Mouse (Mus musculus) heart, adult 2 months (tissue): ENCODE measurements around the gene H2afv. TPM values are rescaled to one million over a fixed set of nuclear protein-coding genes. Genes with fewer than 3 reads are reported as not detected.

Source experiments
- DNase-seq, 2 experiments: peaks; one replicate each; pipeline ENCODE4 v3.0.0; 2021
- H3K27ac ChIP-seq: fragments of 200-600 bp; 2 replicates; pipeline ENCODE4 v1.8.1; 2022
- H3K27me3 ChIP-seq: fragments of 200-500 bp; 2 replicates; pipeline ENCODE4 v1.6.1; 2012; ENCODE audit warnings: mild to moderate bottlenecking, low read length, inconsistent platforms, mixed read lengths; ENCODE audit not compliant: control insufficient read depth, insufficient read depth
- H3K36me3 ChIP-seq: fragments of 200-500 bp; 2 replicates; pipeline ENCODE4 v1.6.1; 2012; ENCODE audit warnings: low read length, inconsistent platforms; ENCODE audit not compliant: control insufficient read depth, insufficient read depth
- H3K4me1 ChIP-seq: fragments of 200-500 bp; 2 replicates; pipeline ENCODE4 v1.6.1; 2011; ENCODE audit warnings: low read length; ENCODE audit not compliant: control insufficient read depth, insufficient read depth
- H3K4me3 ChIP-seq: fragments of 200-600 bp; 2 replicates; pipeline ENCODE4 v1.8.1; 2022
- H3K79me2 ChIP-seq: fragments of 200-500 bp; replicated peaks from 2 replicates; pipeline ENCODE4 v1.6.1; 2012; ENCODE audit warnings: mild to moderate bottlenecking, inconsistent platforms, low read length, moderate library complexity, mixed read lengths; ENCODE audit not compliant: control insufficient read depth, insufficient read depth
- H3K9ac ChIP-seq: fragments of 200-500 bp; 2 replicates; pipeline ENCODE4 v1.6.1; 2012; ENCODE audit warnings: low read depth, mild to moderate bottlenecking, control low read depth, inconsistent platforms, low read length, mixed read lengths
- CTCF ChIP-seq: fragments of 200-600 bp; IDR thresholded peaks from 2 replicates; pipeline ENCODE4 v1.8.1; 2022; ENCODE audit warnings: antibody characterized with exemption, mild to moderate bottlenecking, moderate library complexity
- EP300 ChIP-seq: fragments of 200-500 bp; IDR thresholded peaks from 2 replicates; pipeline ENCODE4 v1.6.1; 2011; ENCODE audit warnings: low read depth, low read length, control low read depth; ENCODE audit not compliant: insufficient read depth
- POLR2A ChIP-seq: fragments of 200-500 bp; IDR thresholded peaks from 2 replicates; pipeline ENCODE4 v1.6.1; 2011; ENCODE audit warnings: mild to moderate bottlenecking, low read depth, low read length, control low read depth; ENCODE audit not compliant: insufficient read depth
- WGBS: fragments of 180-500 bp; shearing (Covaris S2); methylation state at CpG from one replicate; pipeline ENCODE4 v1.1.7; 2018; 5-methylcytosine and 5-hydroxymethylcytosine counted together
- intact Hi-C: fragments of 180-260 bp; cut with DNase I; formaldehyde crosslinking; loops from one replicate; pipeline ENCODE4 v1.15.1; 2025
- long read RNA-seq: library from polyadenylated mRNA; stranded (forward); transcript quantifications from one replicate; pipeline ENCODE4 v2.0.0, GENCODE M21; 2021
- polyA plus RNA-seq: library from polyadenylated mRNA; depleted of rRNA; stranded (reverse); fragments of >200 nt; gene quantifications from 2 replicates; pipeline ENCODE4 v1.2.3, GENCODE M21; 2012; rRNA removed
- total RNA-seq, 2 experiments: library from RNA; stranded (reverse); gene quantifications; 2 replicates each; pipeline ENCODE4 v1.2.3; 2021

H2afv gene
- 10 to 100 TPM; 75.8 to 80.8 TPM for total RNA-seq
- 46.3 and 59.2 TPM in 2 replicates for polyA plus RNA-seq
- long read RNA-seq, transcript H2afv-202 (5 exons, 1,633 nt) = major isoform, 95 of 124 reads
- long read RNA-seq, transcript H2afv-201 (4 exons, 519 nt) = minor isoform, 22 of 124 reads
- long read RNA-seq, partial matches to known transcripts = 6 of 124 reads
- long read RNA-seq, other reads (novel, unspliced or antisense) = 1 of 124 reads

DNA sequence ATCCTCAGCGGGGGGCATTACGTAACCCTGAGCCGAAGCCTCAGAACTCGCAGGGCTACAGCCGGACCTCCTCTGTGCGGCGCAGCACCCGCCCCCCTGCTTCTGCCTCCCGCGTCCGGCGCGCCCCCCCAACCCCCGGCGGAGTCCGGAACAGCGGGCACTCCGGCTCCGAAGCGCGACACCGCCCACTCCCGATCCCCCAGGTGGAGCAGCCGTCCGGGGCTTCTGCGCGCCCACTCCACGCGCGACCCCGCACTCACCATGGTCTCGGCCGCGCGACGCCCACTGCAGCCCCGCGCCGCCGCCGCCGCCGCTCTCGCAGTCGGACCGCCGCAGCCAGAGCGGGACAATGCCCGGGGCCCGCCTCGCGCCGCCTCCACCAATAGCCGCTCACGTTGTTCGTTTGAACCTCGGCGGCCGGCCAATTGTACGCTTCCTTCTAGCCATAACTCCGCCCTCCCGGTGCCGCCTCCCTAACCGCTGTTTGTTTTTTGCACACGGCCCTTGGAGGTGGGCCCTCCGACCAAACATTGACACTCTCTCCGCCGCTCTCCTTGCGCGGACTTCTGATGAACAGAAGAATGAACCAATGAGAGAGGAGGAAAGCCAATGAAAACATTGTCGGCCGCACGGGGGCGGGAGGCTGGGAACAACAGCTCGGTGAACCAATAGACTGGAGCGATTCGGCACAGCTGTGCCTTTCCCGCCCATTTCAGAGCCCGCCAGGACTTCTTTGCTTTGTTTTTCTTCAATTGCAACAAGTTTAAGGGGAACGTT, at the start of gene H2afv:
TSS of gene H2afv (minus strand) at position 367 of the 777 bp plus-strand sequence.
- Histone ChIP-seq H3K27me3 (no peaks in the 10 kb centered on the region), H3K79me2 (0 out of 2 replicates have a peak, but pooled peaks cover 2% of the 10 kb centered on the region), H3K9ac (peak within 1 kb of the TSS; percentile 94), H3K4me3 (peak within 1 kb of the TSS; percentile 67), H3K4me1 (peaks cover 6% of the 10 kb centered on the region; the same call in 1 of the 2 replicates), H3K36me3 (peaks cover 4% of the 10 kb centered on the region; the same call in 1 of the 2 replicates), H3K27ac (peak within 1 kb of the TSS; percentile 98)
- under 1% methylated on average over 70 of the region's 80 CpGs for WGBS
- TF ChIP-seq CTCF (peak; percentile 56), EP300 (no peak), POLR2A (peak; percentile 38)
- DNase-seq = peak; percentile 99 to 100
- intact Hi-C loops = loop anchor here (2.0 kb wide), 2 partner anchors 27 to 31 kb away; partner anchors contain the start of gene Purb

DNA sequence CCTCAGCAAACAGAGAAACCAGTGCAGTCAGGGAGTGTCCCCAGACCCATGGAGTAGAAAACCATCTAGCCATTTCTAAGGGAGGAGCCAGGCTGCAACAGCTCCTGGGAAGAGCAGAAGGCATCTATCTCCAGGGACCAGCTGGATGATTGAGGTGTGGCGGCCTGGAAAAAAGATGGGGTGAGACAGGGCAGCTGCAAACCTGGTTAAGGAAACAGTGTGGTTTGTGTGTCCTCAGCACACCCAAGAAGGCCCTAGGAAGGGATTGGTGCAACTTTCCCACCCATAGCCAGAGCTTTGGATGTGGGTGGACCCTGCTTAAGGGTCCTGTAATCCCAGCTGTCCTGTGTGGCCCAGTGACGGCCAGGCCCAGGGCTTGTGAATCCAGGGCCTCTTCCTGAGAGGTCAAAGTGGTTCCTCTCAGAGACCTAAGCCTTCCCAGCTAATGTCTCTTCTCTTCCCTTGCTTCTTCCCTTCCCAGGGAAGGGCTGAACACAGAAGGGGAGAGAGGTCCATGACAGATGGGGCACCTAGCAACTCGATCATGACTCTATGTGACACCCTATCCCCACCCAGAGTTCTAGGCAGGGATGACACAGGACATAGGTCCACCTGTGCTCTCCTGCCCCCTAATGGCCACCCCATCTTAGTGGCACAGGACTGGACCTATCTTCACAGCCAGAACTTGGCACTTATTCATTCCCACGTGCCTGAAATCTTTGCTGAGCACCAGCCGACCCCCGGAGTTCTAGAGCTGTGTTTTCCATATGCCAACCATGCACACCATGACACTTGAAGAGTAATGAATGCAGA, 45.7 kb upstream of the H2afv start:
- 29% methylated on average over 6 of the region's 6 CpGs for whole genome bisulfite sequencing
- intact Hi-C loops = no loop called here
- H3K4me3 ChIP-seq = no peak overlapping the region

GRCm38 (mm10) chr11:6489257-6489656, 45.0 kb upstream of the H2afv start:
- TF ChIP-seq EP300 (no peak), POLR2A (no peak), CTCF (no peak)
- intact Hi-C loops = no loop called here

More for the DNA sequence above, 45.7 kb upstream of the H2afv start:
- Histone ChIP-seq H3K36me3 (no peaks in the 10 kb centered on the region), H3K27ac (no peak overlapping the region), H3K4me1 (no peaks in the 10 kb centered on the region; the same call in 1 of the 2 replicates), H3K27me3 (0 out of 2 replicates have a peak, but pooled peaks cover 1% of the 10 kb centered on the region), H3K79me2 (no peaks in the 10 kb centered on the region), H3K9ac (no peak overlapping the region)
- peak; percentile 30 to 43 for DNase-seq
- TF ChIP-seq CTCF (peak; percentile 64), POLR2A (no peak), EP300 (no peak)

DNA sequence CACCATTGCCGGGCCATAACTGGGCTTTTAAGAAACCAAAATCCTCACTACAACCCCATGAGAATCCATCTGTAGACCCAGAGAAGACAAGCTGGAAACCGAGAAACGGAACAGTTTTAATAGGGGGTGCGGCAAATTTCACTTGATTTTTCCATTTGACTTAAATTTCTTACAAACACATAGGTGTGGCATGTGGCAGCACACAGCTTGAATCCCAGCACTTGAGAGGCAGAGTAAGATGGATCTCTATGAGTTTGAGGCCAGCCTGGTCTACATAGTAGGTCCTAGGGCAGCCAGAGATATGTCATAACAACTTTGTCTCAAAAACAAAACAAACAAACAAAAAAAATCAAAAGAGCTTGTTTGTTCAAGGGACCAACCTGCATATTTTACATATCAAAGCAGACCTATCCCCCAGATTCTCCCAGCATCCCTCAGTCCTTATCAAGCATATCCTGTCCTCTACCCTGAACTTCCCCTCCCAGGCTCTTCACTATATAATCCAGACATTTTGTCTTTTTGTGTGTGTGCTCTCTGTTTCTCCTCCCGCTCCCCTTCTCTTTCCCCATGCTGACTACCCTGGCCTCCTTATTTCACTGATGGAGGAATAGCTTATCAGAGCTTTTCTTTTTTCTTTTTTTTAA, 43.9 kb upstream of the H2afv start:
- intact Hi-C loops = no loop called here
- Histone ChIP-seq H3K27ac (no peak overlapping the region), H3K36me3 (no peaks in the 10 kb centered on the region), H3K4me1 (peaks cover 2% of the 10 kb centered on the region), H3K27me3 (0 out of 2 replicates have a peak, but pooled peaks cover 1% of the 10 kb centered on the region), H3K9ac (no peak overlapping the region), H3K79me2 (no peaks in the 10 kb centered on the region), H3K4me3 (no peak overlapping the region)
- no peak for DNase-seq
- 95% methylated on average over 5 of the region's 5 CpGs for WGBS
- TF ChIP-seq POLR2A = no peak
- no peak for TF ChIP-seq CTCF
- no peak for TF ChIP-seq EP300

More at GRCm38 (mm10) chr11:6489257-6489656, 45.0 kb upstream of the H2afv start:
- Histone ChIP-seq H3K4me3 (no peak overlapping the region), H3K27ac (no peak overlapping the region), H3K79me2 (no peaks in the 10 kb centered on the region), H3K27me3 (0 out of 2 replicates have a peak, but pooled peaks cover 1% of the 10 kb centered on the region), H3K9ac (no peak overlapping the region), H3K4me1 (peaks cover 2% of the 10 kb centered on the region), H3K36me3 (no peaks in the 10 kb centered on the region)
- no peak for DNase-seq
- 93% methylated on average over 7 of the region's 7 CpGs for WGBS

DNA sequence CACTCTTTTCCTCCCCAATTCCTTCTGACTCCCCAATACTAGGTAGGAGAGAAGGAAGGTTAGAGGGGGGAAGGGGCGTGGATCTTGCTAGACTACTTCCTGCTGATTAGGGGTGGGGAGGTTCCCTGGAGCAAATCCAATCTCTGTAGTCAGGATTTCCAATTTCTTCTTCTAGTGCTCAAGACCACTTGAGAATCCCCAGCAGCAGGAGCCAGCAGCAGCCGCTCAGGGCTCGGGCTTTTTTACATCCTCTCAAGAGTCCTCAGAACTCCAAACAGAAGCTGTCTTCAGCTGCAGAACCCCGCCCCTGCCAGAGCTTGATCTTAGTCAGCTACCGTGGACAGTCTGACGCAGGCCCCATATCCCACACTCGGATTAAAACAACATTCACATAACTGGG, 43.3 kb upstream of the H2afv start:
- no peak for DNase-seq
- no peaks in the 10 kb centered on the region for H3K36me3 ChIP-seq
- no peak overlapping the region for H3K9ac ChIP-seq
- H3K4me3 ChIP-seq = no peak overlapping the region
- H3K27ac ChIP-seq = no peak overlapping the region
- H3K27me3 ChIP-seq = 0 out of 2 replicates have a peak, but pooled peaks cover 1% of the 10 kb centered on the region
- TF ChIP-seq POLR2A = no peak
- TF ChIP-seq EP300 = no peak
- TF ChIP-seq CTCF = no peak
- no peaks in the 10 kb centered on the region for H3K79me2 ChIP-seq
- H3K4me1 ChIP-seq = peaks cover 2% of the 10 kb centered on the region
- 29% methylated on average over 7 of the region's 7 CpGs for WGBS
- intact Hi-C loops = no loop called here
